In genomic region chr15:100126456-100127107, GRCm38 (mm10) we compare ENCODE assay signal across 8 mouse cellular contexts.
A peak's percentile ranks its signal among the peaks of the same experiment; 100 is the strongest.
DNase-seq lines count a peak whose midpoint lies in the region; ATAC-seq lines count a peak whose summit lies in the region.

No protein-coding gene starts in this region.

- no peak overlapping the region for H3K4me3 ChIP-seq in hindbrain, embryonic 14.5 days (replicated peaks; ENCODE audit: low read length)

- 0 out of 2 replicates have a peak overlapping the region, but pooled peaks have one; percentile 25 for H3K4me2 ChIP-seq in hindbrain, embryonic 14.5 days (replicated peaks)

- peak; percentile 80 for DNase-seq in Muller cell, postnatal 12 days (ENCODE audit: inconsistent ontology term)
- DNase-seq in cerebellum, adult 9-11 months = peak; percentile 85
- DNase-seq in frontal cortex, postnatal 25 days (ENCODE audit: low spot score in 2 of 2) = peak; percentile 68 to 78
- peak; percentile 85 for DNase-seq in hindbrain, embryonic 14.5 days (ENCODE audit: low spot score)
- DNase-seq in layer of hippocampus, postnatal 25 days (ENCODE audit: extremely low spot score in 1 of 2, low spot score in 1 of 2) = peak; percentile 66 to 85
- peak; percentile 96 for DNase-seq in lung, postnatal 36 days
- DNase-seq in retina, postnatal 7 days (ENCODE audit: low read depth, low spot score) = peak; percentile 59
- peak; percentile 68 to 72 for DNase-seq in urinary bladder, adult 18-20 months (ENCODE audit: low spot score in 2 of 2)

- peak; percentile 76; the same call in 1 of the 2 replicates for ATAC-seq in hindbrain, embryonic 14.5 days (ENCODE audit: low FRiP score)

- no peak overlapping the region for H3K9ac ChIP-seq in hindbrain, embryonic 14.5 days

- no peaks in the 10 kb centered on the region; the same call in 1 of the 2 replicates for H3K36me3 ChIP-seq in hindbrain, embryonic 14.5 days (replicated peaks; ENCODE audit: control insufficient read depth, insufficient read depth)

- H3K4me1 ChIP-seq in hindbrain, embryonic 14.5 days (replicated peaks; ENCODE audit: control insufficient read depth, insufficient read depth, low read length) = peaks cover 9% of the 10 kb centered on the region; the same call in 1 of the 2 replicates

- no peaks in the 10 kb centered on the region for H3K9me3 ChIP-seq in hindbrain, embryonic 14.5 days (ENCODE audit: control insufficient read depth, low read length)

- H3K27me3 ChIP-seq in hindbrain, embryonic 14.5 days (ENCODE audit: control insufficient read depth, insufficient read depth, low read length) = no peaks in the 10 kb centered on the region

- WGBS in hindbrain, embryonic 14.5 days = 5% methylated on average over 11 of the region's 11 CpGs

- peak overlapping the region; percentile 51 for H3K27ac ChIP-seq in hindbrain, embryonic 14.5 days
